Mouse (Mus musculus): Measurements from ENCODE around the gene Dab1. TPM values are rescaled to one million over a fixed set of nuclear protein-coding genes. Genes with fewer than 3 reads are reported as not detected.

Gene Dab1
- polyA plus RNA-seq, 1 experiment from 2014 or later: 20.1 TPM

GRCm38 (mm10) chr4:104368561-104369021 is 749.4 kb downstream of the Dab1 start:
- H3K4me3 ChIP-seq (replicated peaks): peak overlapping the region; percentile 69
- peak; percentile 26; the same call in 1 of the 2 replicates for ATAC-seq (replicated peaks; ENCODE audit: low FRiP score)
- peaks cover 31% of the 10 kb centered on the region for H3K4me1 ChIP-seq
- H3K36me3 ChIP-seq: no peaks in the 10 kb centered on the region
- under 1% methylated on average over 20 of the region's 20 CpGs for WGBS
- H3K9ac ChIP-seq: peak overlapping the region; percentile 58; the same call in 1 of the 2 replicates
- H3K9me3 ChIP-seq (replicated peaks): no peaks in the 10 kb centered on the region
- H3K27me3 ChIP-seq: peaks cover 76% of the 10 kb centered on the region
- peak overlapping the region; percentile 98 for H3K4me2 ChIP-seq
- no peak overlapping the region; the same call in 1 of the 2 replicates for H3K27ac ChIP-seq

- WGBS: 9% methylated on average over 7 of the region's 7 CpGs
- Histone ChIP-seq H3K9me3 (replicated peaks) (no peaks in the 10 kb centered on the region), H3K27me3 (peaks cover 76% of the 10 kb centered on the region)
These were observed 749.9 kb downstream of the Dab1 start for GRCm38 (mm10) chr4:104369091-104369490.

GRCm38 (mm10) chr4:104371136-104371535 is 752.0 kb downstream of the Dab1 start:
- no peak overlapping the region for H3K4me2 ChIP-seq
- peaks cover 27% of the 10 kb centered on the region for H3K4me1 ChIP-seq
- no peak overlapping the region for H3K9ac ChIP-seq
- no peaks in the 10 kb centered on the region for H3K9me3 ChIP-seq (replicated peaks)
- H3K36me3 ChIP-seq: no peaks in the 10 kb centered on the region
- H3K27me3 ChIP-seq: peaks cover 59% of the 10 kb centered on the region
- H3K27ac ChIP-seq: no peak overlapping the region
- WGBS: 77% methylated on average over 8 of the region's 8 CpGs
- no peak for ATAC-seq (replicated peaks; ENCODE audit: low FRiP score)
- no peak overlapping the region for H3K4me3 ChIP-seq (replicated peaks)

More at GRCm38 (mm10) chr4:104369091-104369490, 749.9 kb downstream of the Dab1 start:
- Histone ChIP-seq H3K9ac (no peak overlapping the region), H3K4me3 (replicated peaks) (peak overlapping the region; percentile 69), H3K4me2 (peak overlapping the region; percentile 98), H3K36me3 (no peaks in the 10 kb centered on the region), H3K4me1 (peaks cover 31% of the 10 kb centered on the region), H3K27ac (no peak overlapping the region)
- ATAC-seq (replicated peaks; ENCODE audit: low FRiP score): no peak

GRCm38 (mm10) chr4:104374191-104374590 is 755.0 kb downstream of the Dab1 start:
- H3K9ac ChIP-seq: no peak overlapping the region
- no peak overlapping the region for H3K27ac ChIP-seq
- H3K4me2 ChIP-seq: no peak overlapping the region
- H3K4me3 ChIP-seq (replicated peaks): no peak overlapping the region
- 63% methylated on average over 1 of the region's 1 CpGs for WGBS
- H3K9me3 ChIP-seq (replicated peaks): no peaks in the 10 kb centered on the region
- H3K36me3 ChIP-seq: no peaks in the 10 kb centered on the region
- H3K4me1 ChIP-seq: peaks cover under 1% of the 10 kb centered on the region
- H3K27me3 ChIP-seq: peaks cover 29% of the 10 kb centered on the region
- no peak for ATAC-seq (replicated peaks; ENCODE audit: low FRiP score)

GRCm38 (mm10) chr4:104384704-104385103 is 765.5 kb downstream of the Dab1 start:
- WGBS: 42% methylated on average over 7 of the region's 7 CpGs
- Histone ChIP-seq H3K4me1 (peaks cover 11% of the 10 kb centered on the region; the same call in 1 of the 2 replicates), H3K36me3 (no peaks in the 10 kb centered on the region), H3K27me3 (no peaks in the 10 kb centered on the region), H3K4me3 (replicated peaks) (no peak overlapping the region), H3K27ac (no peak overlapping the region), H3K9ac (no peak overlapping the region), H3K4me2 (no peak overlapping the region), H3K9me3 (replicated peaks) (no peaks in the 10 kb centered on the region)
- no peak for ATAC-seq (replicated peaks; ENCODE audit: low FRiP score)

GRCm38 (mm10) chr4:104385272-104385671 is 766.1 kb downstream of the Dab1 start:
- Histone ChIP-seq H3K4me1 (peaks cover 11% of the 10 kb centered on the region; the same call in 1 of the 2 replicates), H3K4me2 (no peak overlapping the region), H3K27ac (no peak overlapping the region), H3K36me3 (no peaks in the 10 kb centered on the region), H3K4me3 (replicated peaks) (no peak overlapping the region), H3K9me3 (replicated peaks) (no peaks in the 10 kb centered on the region), H3K27me3 (no peaks in the 10 kb centered on the region), H3K9ac (no peak overlapping the region)
- no peak for ATAC-seq (replicated peaks; ENCODE audit: low FRiP score)
- WGBS: 36% methylated on average over 5 of the region's 5 CpGs

- Histone ChIP-seq H3K27ac (no peak overlapping the region), H3K36me3 (no peaks in the 10 kb centered on the region), H3K9me3 (replicated peaks) (no peaks in the 10 kb centered on the region), H3K4me2 (no peak overlapping the region), H3K27me3 (no peaks in the 10 kb centered on the region), H3K4me1 (no peaks in the 10 kb centered on the region), H3K4me3 (replicated peaks) (no peak overlapping the region), H3K9ac (no peak overlapping the region)
- ATAC-seq (replicated peaks; ENCODE audit: low FRiP score): no peak
- WGBS: 93% methylated on average over 3 of the region's 3 CpGs
These were observed 776.4 kb downstream of the Dab1 start for GRCm38 (mm10) chr4:104395515-104395914.

- WGBS: 86% methylated on average over 5 of the region's 5 CpGs
- Histone ChIP-seq H3K9me3 (replicated peaks) (no peaks in the 10 kb centered on the region), H3K27ac (no peak overlapping the region), H3K36me3 (no peaks in the 10 kb centered on the region), H3K4me1 (no peaks in the 10 kb centered on the region), H3K4me3 (replicated peaks) (no peak overlapping the region), H3K9ac (no peak overlapping the region), H3K4me2 (no peak overlapping the region), H3K27me3 (no peaks in the 10 kb centered on the region)
- ATAC-seq (replicated peaks; ENCODE audit: low FRiP score): no peak
These were observed 776.9 kb downstream of the Dab1 start for GRCm38 (mm10) chr4:104396095-104396494.

- Histone ChIP-seq H3K9me3 (replicated peaks) (no peaks in the 10 kb centered on the region), H3K9ac (no peak overlapping the region), H3K36me3 (no peaks in the 10 kb centered on the region), H3K27me3 (no peaks in the 10 kb centered on the region), H3K4me3 (replicated peaks) (no peak overlapping the region), H3K4me2 (no peak overlapping the region), H3K27ac (no peak overlapping the region), H3K4me1 (no peaks in the 10 kb centered on the region)
- 60% methylated on average over 9 of the region's 9 CpGs for WGBS
- no peak for ATAC-seq (replicated peaks; ENCODE audit: low FRiP score)
These were observed 780.1 kb downstream of the Dab1 start for GRCm38 (mm10) chr4:104399106-104399730.

- WGBS: 91% methylated on average over 5 of the region's 5 CpGs
- Histone ChIP-seq H3K4me1 (no peaks in the 10 kb centered on the region), H3K27ac (no peak overlapping the region), H3K27me3 (no peaks in the 10 kb centered on the region), H3K36me3 (no peaks in the 10 kb centered on the region), H3K4me3 (replicated peaks) (no peak overlapping the region), H3K9ac (no peak overlapping the region), H3K4me2 (no peak overlapping the region), H3K9me3 (replicated peaks) (no peaks in the 10 kb centered on the region)
- ATAC-seq (replicated peaks; ENCODE audit: low FRiP score): no peak
These were observed 784.9 kb downstream of the Dab1 start for GRCm38 (mm10) chr4:104404099-104404498.

GRCm38 (mm10) chr4:104410922-104411321 is 791.8 kb downstream of the Dab1 start:
- no peak overlapping the region for H3K4me2 ChIP-seq
- no peaks in the 10 kb centered on the region for H3K9me3 ChIP-seq (replicated peaks)
- ATAC-seq (replicated peaks; ENCODE audit: low FRiP score): no peak
- no peak overlapping the region for H3K27ac ChIP-seq
- H3K27me3 ChIP-seq: no peaks in the 10 kb centered on the region
- WGBS: 83% methylated on average over 6 of the region's 6 CpGs
- H3K9ac ChIP-seq: no peak overlapping the region
- no peaks in the 10 kb centered on the region for H3K36me3 ChIP-seq
- no peaks in the 10 kb centered on the region for H3K4me1 ChIP-seq
- no peak overlapping the region for H3K4me3 ChIP-seq (replicated peaks)

- Histone ChIP-seq H3K9ac (no peak overlapping the region), H3K27ac (no peak overlapping the region), H3K9me3 (replicated peaks) (no peaks in the 10 kb centered on the region), H3K4me3 (replicated peaks) (no peak overlapping the region), H3K4me2 (no peak overlapping the region), H3K4me1 (no peaks in the 10 kb centered on the region), H3K36me3 (no peaks in the 10 kb centered on the region), H3K27me3 (no peaks in the 10 kb centered on the region)
- ATAC-seq (replicated peaks; ENCODE audit: low FRiP score): no peak
- WGBS: 39% methylated on average over 2 of the region's 2 CpGs
These were observed 796.3 kb downstream of the Dab1 start for GRCm38 (mm10) chr4:104415482-104415881.

- Histone ChIP-seq H3K9me3 (replicated peaks) (no peaks in the 10 kb centered on the region), H3K36me3 (no peaks in the 10 kb centered on the region), H3K4me2 (no peak overlapping the region), H3K4me3 (replicated peaks) (no peak overlapping the region), H3K4me1 (no peaks in the 10 kb centered on the region), H3K27me3 (no peaks in the 10 kb centered on the region), H3K9ac (no peak overlapping the region), H3K27ac (no peak overlapping the region)
- 94% methylated on average over 2 of the region's 2 CpGs for WGBS
- ATAC-seq (replicated peaks; ENCODE audit: low FRiP score): no peak
These were observed 799.2 kb downstream of the Dab1 start for GRCm38 (mm10) chr4:104418354-104418753.

Measured in kidney, embryonic 15.5 days (tissue).